In the genomic region with DNA sequence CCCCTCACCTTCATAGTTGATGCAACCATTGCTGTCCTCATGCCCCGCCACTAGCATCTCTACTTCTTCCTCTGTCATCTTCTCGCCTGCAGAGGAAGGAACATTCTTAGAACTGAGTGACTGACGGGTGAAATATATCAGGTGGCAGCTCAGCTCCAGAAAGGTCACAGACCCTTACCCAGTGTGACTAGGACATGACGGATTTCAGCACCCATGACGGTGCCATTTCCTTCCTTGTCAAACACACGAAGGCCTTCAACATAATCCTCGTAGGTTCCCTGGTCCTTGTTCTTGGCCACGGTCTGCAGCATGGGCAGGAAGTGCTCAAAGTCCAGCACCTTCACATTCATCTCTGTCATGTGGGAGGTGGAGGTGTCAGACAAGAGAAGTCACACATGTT, we compare ENCODE assay signal across 8 mouse cellular contexts. TPM values are rescaled to one million over a fixed set of nuclear protein-coding genes. Genes with fewer than 3 reads are reported as not detected.
DNase-seq lines count a peak whose midpoint lies in the region; ATAC-seq and TF ChIP-seq lines count a peak whose summit lies in the region.
"Not testable (repeated sequence)": the region's sequence is repeated elsewhere in the genome, so short reads cannot be mapped to it uniquely, and the experiment has no call there.

No protein-coding gene starts in this region.

- H3K9ac ChIP-seq in forebrain, embryonic 13.5 days = peak overlapping the region; percentile 88
- peak overlapping the region; percentile 88 for H3K9ac ChIP-seq in heart, embryonic 16.5 days (ENCODE audit: low read length)
- peak overlapping the region; percentile 90 for H3K9ac ChIP-seq in intestine, postnatal 0 days (ENCODE audit: low read depth, low read length)
- H3K9ac ChIP-seq in limb, embryonic 14.5 days (ENCODE audit: low read depth, low read length, severe bottlenecking) = peak overlapping the region; percentile 76
- H3K9ac ChIP-seq in lung, postnatal 0 days (replicated peaks; ENCODE audit: low read depth) = 0 out of 2 replicates have a peak overlapping the region, but pooled peaks have one; percentile 27
- peak overlapping the region; percentile 78; the same call in 1 of the 2 replicates for H3K9ac ChIP-seq in neural tube, embryonic 12.5 days

- peak overlapping the region; percentile 82 for H3K4me2 ChIP-seq in forebrain, embryonic 13.5 days
- H3K4me2 ChIP-seq in heart, embryonic 16.5 days (ENCODE audit: low read depth, low read length) = peak overlapping the region; percentile 78
- peak overlapping the region; percentile 91 for H3K4me2 ChIP-seq in intestine, postnatal 0 days (replicated peaks; ENCODE audit: low read depth)
- H3K4me2 ChIP-seq in limb, embryonic 14.5 days (replicated peaks; ENCODE audit: low read depth, low read length, severe bottlenecking) = peak overlapping the region; percentile 66
- peak overlapping the region; percentile 78 for H3K4me2 ChIP-seq in lung, postnatal 0 days (replicated peaks; ENCODE audit: low read depth, low read length)
- peak overlapping the region; percentile 84 for H3K4me2 ChIP-seq in neural tube, embryonic 12.5 days (replicated peaks)

- H3K79me2 ChIP-seq in C2C12 (ENCODE audit: control insufficient read depth, insufficient read depth) = peaks cover 61% of the 10 kb centered on the region

- H3K4me3 ChIP-seq in C2C12 (ENCODE audit: insufficient read depth, poor library complexity, severe bottlenecking) = peak overlapping the region; percentile 97
- peak overlapping the region; percentile 73; the same call in 1 of the 2 replicates for H3K4me3 ChIP-seq in forebrain, embryonic 13.5 days
- H3K4me3 ChIP-seq in heart, embryonic 16.5 days (ENCODE audit: low read length) = peak overlapping the region; percentile 75
- H3K4me3 ChIP-seq in intestine, postnatal 0 days (ENCODE audit: low read depth, low read length) = peak overlapping the region; percentile 94
- H3K4me3 ChIP-seq in limb, embryonic 14.5 days (replicated peaks; ENCODE audit: low read length) = peak overlapping the region; percentile 79
- peak overlapping the region; percentile 78 for H3K4me3 ChIP-seq in lung, postnatal 0 days (ENCODE audit: low read depth, low read length)
- H3K4me3 ChIP-seq in neural tube, embryonic 12.5 days = peak overlapping the region; percentile 66

- H3K27ac ChIP-seq in forebrain, embryonic 13.5 days = 0 out of 2 replicates have a peak overlapping the region, but pooled peaks have one; percentile 85
- H3K27ac ChIP-seq in heart, embryonic 16.5 days (ENCODE audit: low read length) = peak overlapping the region; percentile 99
- H3K27ac ChIP-seq in intestine, postnatal 0 days (ENCODE audit: low read depth, low read length) = peak overlapping the region; percentile 95
- H3K27ac ChIP-seq in limb, embryonic 14.5 days (replicated peaks; ENCODE audit: low read depth, low read length) = peak overlapping the region; percentile 97; the same call in 1 of the 2 replicates
- peak overlapping the region; percentile 95 for H3K27ac ChIP-seq in lung, postnatal 0 days (ENCODE audit: low read length)
- H3K27ac ChIP-seq in neural tube, embryonic 12.5 days = not testable (repeated sequence)

- H3ac ChIP-seq in C2C12 (ENCODE audit: control insufficient read depth, insufficient read length, low read depth) = peak overlapping the region; percentile 79

- not testable (repeated sequence) for TF ChIP-seq POLR2A in limb, embryonic 14.5 days (IDR thresholded peaks at IDR 0.05; ENCODE audit: borderline replicate concordance, extremely low read depth, insufficient read depth, insufficient read length)

- WGBS in forebrain, embryonic 13.5 days = 83% methylated on average over 8 of the region's 8 CpGs
- WGBS in heart, embryonic 16.5 days = 20% methylated on average over 8 of the region's 8 CpGs
- WGBS in intestine, postnatal 0 days = 20% methylated on average over 8 of the region's 8 CpGs
- WGBS in limb, embryonic 14.5 days = 72% methylated on average over 8 of the region's 8 CpGs
- WGBS in lung, postnatal 0 days = 21% methylated on average over 8 of the region's 8 CpGs
- WGBS in neural tube, embryonic 12.5 days = 85% methylated on average over 8 of the region's 8 CpGs

- not testable (repeated sequence) for TF ChIP-seq CTCF in C2C12 (IDR thresholded peaks at IDR 0.05; ENCODE audit: control insufficient read depth, insufficient read depth, insufficient read length); intestine, postnatal 0 days (IDR thresholded peaks at IDR 0.05; ENCODE audit: low read depth); lung, postnatal 0 days (IDR thresholded peaks at IDR 0.05)

- peak; percentile 23 for DNase-seq in cerebellum, adult 8-10 months
- DNase-seq in limb, embryonic 14.5 days (ENCODE audit: low spot score); lung, postnatal 0 days (ENCODE audit: low spot score): not testable (repeated sequence)

- H3K4me1 ChIP-seq in forebrain, embryonic 13.5 days = peaks cover 28% of the 10 kb centered on the region
- peaks cover 47% of the 10 kb centered on the region for H3K4me1 ChIP-seq in heart, embryonic 16.5 days (ENCODE audit: control insufficient read depth, insufficient read depth, low read length)
- H3K4me1 ChIP-seq in intestine, postnatal 0 days (replicated peaks; ENCODE audit: control insufficient read depth, insufficient read depth, low read length); lung, postnatal 0 days (ENCODE audit: insufficient read depth, low read depth, low read length): not testable (repeated sequence)
- H3K4me1 ChIP-seq in limb, embryonic 14.5 days (ENCODE audit: control insufficient read depth, insufficient read depth, low read length) = peaks cover 17% of the 10 kb centered on the region
- peaks cover 32% of the 10 kb centered on the region for H3K4me1 ChIP-seq in neural tube, embryonic 12.5 days

- peaks cover 40% of the 10 kb centered on the region for H3K79me3 ChIP-seq in C2C12 (ENCODE audit: low read depth)

- not testable (repeated sequence) for TF ChIP-seq EP300 in lung, postnatal 0 days (IDR thresholded peaks at IDR 0.05)

- ATAC-seq in forebrain, embryonic 13.5 days; heart, embryonic 16.5 days (replicated peaks; ENCODE audit: extremely low read depth, insufficient read depth, low FRiP score); intestine, postnatal 0 days; limb, embryonic 14.5 days (ENCODE audit: low FRiP score, low read depth); lung, postnatal 0 days; neural tube, embryonic 12.5 days (ENCODE audit: low FRiP score, low read depth): not testable (repeated sequence)

- H3K36me3 ChIP-seq in C2C12 (ENCODE audit: control insufficient read depth, insufficient read depth) = peaks cover 50% of the 10 kb centered on the region
- peaks cover 50% of the 10 kb centered on the region for H3K36me3 ChIP-seq in forebrain, embryonic 13.5 days (ENCODE audit: poor library complexity, severe bottlenecking)
- H3K36me3 ChIP-seq in heart, embryonic 16.5 days (ENCODE audit: control insufficient read depth, insufficient read depth) = peaks cover 46% of the 10 kb centered on the region
- H3K36me3 ChIP-seq in intestine, postnatal 0 days (ENCODE audit: control insufficient read depth, insufficient read depth) = peaks cover 32% of the 10 kb centered on the region
- H3K36me3 ChIP-seq in limb, embryonic 14.5 days (ENCODE audit: control insufficient read depth, insufficient read depth, low read length) = peaks cover 49% of the 10 kb centered on the region
- peaks cover 26% of the 10 kb centered on the region for H3K36me3 ChIP-seq in lung, postnatal 0 days (ENCODE audit: insufficient read depth, low read length)
- H3K36me3 ChIP-seq in neural tube, embryonic 12.5 days = peaks cover 48% of the 10 kb centered on the region

- H3K9me3 ChIP-seq in forebrain, embryonic 13.5 days (replicated peaks); heart, embryonic 16.5 days (replicated peaks; ENCODE audit: control insufficient read depth, low read length); intestine, postnatal 0 days (ENCODE audit: control insufficient read depth); limb, embryonic 14.5 days (ENCODE audit: control insufficient read depth, low read length); lung, postnatal 0 days (ENCODE audit: low read length); neural tube, embryonic 12.5 days: not testable (repeated sequence)

- not testable (repeated sequence) for H3K27me3 ChIP-seq in C2C12 (ENCODE audit: control insufficient read depth, insufficient read depth, insufficient read length); forebrain, embryonic 13.5 days; heart, embryonic 16.5 days (ENCODE audit: control insufficient read depth, insufficient read depth, low read length); intestine, postnatal 0 days (replicated peaks; ENCODE audit: control insufficient read depth, insufficient read depth, low read length); limb, embryonic 14.5 days (ENCODE audit: control insufficient read depth, insufficient read depth, low read length); lung, postnatal 0 days (replicated peaks; ENCODE audit: insufficient read depth, low read length); neural tube, embryonic 12.5 days (replicated peaks)

RNA-seq across cellular contexts. Expression of gene Myl6, which starts 1.9 kb away (rescaled TPM):
- 3,169 TPM for polyA plus RNA-seq in C2C12 (2012; fragmentation: generic; extraction: Trizol)
- polyA plus RNA-seq in forebrain, embryonic 13.5 days (2015; fragmentation: Nextera tagmentation; extraction: Ambion mirVana) = 740 and 741 TPM in 2 replicates
- polyA plus RNA-seq in heart, embryonic 16.5 days (2015; fragmentation: Nextera tagmentation; extraction: Ambion mirVana) = 945 and 1,125 TPM in 2 replicates
- polyA plus RNA-seq in intestine, postnatal 0 days (2015; fragmentation: Nextera tagmentation; extraction: Ambion mirVana) = 2,493 and 2,543 TPM in 2 replicates
- 1,142 and 1,623 TPM in 2 replicates for polyA plus RNA-seq in limb, embryonic 14.5 days (2012; rRNA removed)
- 1,081 and 1,105 TPM in 2 replicates for polyA plus RNA-seq in limb, embryonic 14.5 days (2014; fragmentation: Nextera tagmentation; extraction: Ambion mirVana)
- 1,888 and 2,049 TPM in 2 replicates for polyA plus RNA-seq in lung, postnatal 0 days (2015; fragmentation: Nextera tagmentation; extraction: Ambion mirVana)
- polyA plus RNA-seq in neural tube, embryonic 12.5 days (2016; fragmentation: Nextera tagmentation; extraction: Ambion mirVana) = 879 and 909 TPM in 2 replicates

RNA-seq across cellular contexts. Expression of gene Myl6b, which starts 6.4 kb away (rescaled TPM):
- 16.7 TPM for polyA plus RNA-seq in C2C12 (2012; fragmentation: generic; extraction: Trizol)
- polyA plus RNA-seq in forebrain, embryonic 13.5 days (2015; fragmentation: Nextera tagmentation; extraction: Ambion mirVana) = 4.1 TPM in 2 replicates
- 4.2 and 4.4 TPM in 2 replicates for polyA plus RNA-seq in heart, embryonic 16.5 days (2015; fragmentation: Nextera tagmentation; extraction: Ambion mirVana)
- 1.3 and 1.8 TPM in 2 replicates for polyA plus RNA-seq in intestine, postnatal 0 days (2015; fragmentation: Nextera tagmentation; extraction: Ambion mirVana)
- 54.9 and 56.7 TPM in 2 replicates for polyA plus RNA-seq in limb, embryonic 14.5 days (2012; rRNA removed)
- 6.1 and 6.6 TPM in 2 replicates for polyA plus RNA-seq in limb, embryonic 14.5 days (2014; fragmentation: Nextera tagmentation; extraction: Ambion mirVana)
- 5.5 and 5.9 TPM in 2 replicates for polyA plus RNA-seq in lung, postnatal 0 days (2015; fragmentation: Nextera tagmentation; extraction: Ambion mirVana)
- polyA plus RNA-seq in neural tube, embryonic 12.5 days (2016; fragmentation: Nextera tagmentation; extraction: Ambion mirVana) = 3.1 and 3.9 TPM in 2 replicates

RNA-seq across cellular contexts. Expression of gene Smarcc2, which starts 33.0 kb away (rescaled TPM):
- 48.4 TPM for polyA plus RNA-seq in C2C12 (2012; fragmentation: generic; extraction: Trizol)
- polyA plus RNA-seq in forebrain, embryonic 13.5 days (2015; fragmentation: Nextera tagmentation; extraction: Ambion mirVana) = 166 and 168 TPM in 2 replicates
- 54.9 and 57.5 TPM in 2 replicates for polyA plus RNA-seq in heart, embryonic 16.5 days (2015; fragmentation: Nextera tagmentation; extraction: Ambion mirVana)
- 31.1 and 31.6 TPM in 2 replicates for polyA plus RNA-seq in intestine, postnatal 0 days (2015; fragmentation: Nextera tagmentation; extraction: Ambion mirVana)
- polyA plus RNA-seq in limb, embryonic 14.5 days (2012; rRNA removed) = 216 and 219 TPM in 2 replicates
- 98.0 and 110 TPM in 2 replicates for polyA plus RNA-seq in limb, embryonic 14.5 days (2014; fragmentation: Nextera tagmentation; extraction: Ambion mirVana)
- polyA plus RNA-seq in lung, postnatal 0 days (2015; fragmentation: Nextera tagmentation; extraction: Ambion mirVana) = 28.9 and 33.0 TPM in 2 replicates
- polyA plus RNA-seq in neural tube, embryonic 12.5 days (2016; fragmentation: Nextera tagmentation; extraction: Ambion mirVana) = 174 and 177 TPM in 2 replicates

RNA-seq across cellular contexts. Expression of gene Esyt1, which starts 33.6 kb away (rescaled TPM):
- 120 TPM for polyA plus RNA-seq in C2C12 (2012; fragmentation: generic; extraction: Trizol)
- polyA plus RNA-seq in forebrain, embryonic 13.5 days (2015; fragmentation: Nextera tagmentation; extraction: Ambion mirVana) = 7.0 and 7.7 TPM in 2 replicates
- polyA plus RNA-seq in heart, embryonic 16.5 days (2015; fragmentation: Nextera tagmentation; extraction: Ambion mirVana) = 22.5 and 25.7 TPM in 2 replicates
- 11.7 and 12.5 TPM in 2 replicates for polyA plus RNA-seq in intestine, postnatal 0 days (2015; fragmentation: Nextera tagmentation; extraction: Ambion mirVana)
- 51.3 and 59.6 TPM in 2 replicates for polyA plus RNA-seq in limb, embryonic 14.5 days (2012; rRNA removed)
- 35.8 and 37.9 TPM in 2 replicates for polyA plus RNA-seq in limb, embryonic 14.5 days (2014; fragmentation: Nextera tagmentation; extraction: Ambion mirVana)
- polyA plus RNA-seq in lung, postnatal 0 days (2015; fragmentation: Nextera tagmentation; extraction: Ambion mirVana) = 31.1 and 38.2 TPM in 2 replicates
- 38.3 and 45.3 TPM in 2 replicates for polyA plus RNA-seq in neural tube, embryonic 12.5 days (2016; fragmentation: Nextera tagmentation; extraction: Ambion mirVana)

RNA-seq across cellular contexts. Expression of gene Zc3h10, which starts 55.5 kb away (rescaled TPM):
- 13.0 TPM for polyA plus RNA-seq in C2C12 (2012; fragmentation: generic; extraction: Trizol)
- polyA plus RNA-seq in forebrain, embryonic 13.5 days (2015; fragmentation: Nextera tagmentation; extraction: Ambion mirVana) = 18.3 and 19.4 TPM in 2 replicates
- polyA plus RNA-seq in heart, embryonic 16.5 days (2015; fragmentation: Nextera tagmentation; extraction: Ambion mirVana) = 8.4 and 9.5 TPM in 2 replicates
- 10.0 and 10.4 TPM in 2 replicates for polyA plus RNA-seq in intestine, postnatal 0 days (2015; fragmentation: Nextera tagmentation; extraction: Ambion mirVana)
- polyA plus RNA-seq in limb, embryonic 14.5 days (2012; rRNA removed) = 15.2 and 17.2 TPM in 2 replicates
- polyA plus RNA-seq in limb, embryonic 14.5 days (2014; fragmentation: Nextera tagmentation; extraction: Ambion mirVana) = 13.7 and 14.5 TPM in 2 replicates
- 13.6 and 15.3 TPM in 2 replicates for polyA plus RNA-seq in lung, postnatal 0 days (2015; fragmentation: Nextera tagmentation; extraction: Ambion mirVana)
- polyA plus RNA-seq in neural tube, embryonic 12.5 days (2016; fragmentation: Nextera tagmentation; extraction: Ambion mirVana) = 18.9 and 20.3 TPM in 2 replicates

Comparison
In these comparisons a context has a peak if more than half of its experiments do, and no peak if none do; other contexts are left out.
1. H3K9ac ChIP-seq: peak in every context shown above with its lines; median percentile 90 in intestine, postnatal 0 days; 88 in forebrain, embryonic 13.5 days; 88 in heart, embryonic 16.5 days; 78 in neural tube, embryonic 12.5 days; 76 in limb, embryonic 14.5 days; 27 in lung, postnatal 0 days.